Mouse (Mus musculus): ENCODE measurements around the gene Cox7a1.

DNA sequence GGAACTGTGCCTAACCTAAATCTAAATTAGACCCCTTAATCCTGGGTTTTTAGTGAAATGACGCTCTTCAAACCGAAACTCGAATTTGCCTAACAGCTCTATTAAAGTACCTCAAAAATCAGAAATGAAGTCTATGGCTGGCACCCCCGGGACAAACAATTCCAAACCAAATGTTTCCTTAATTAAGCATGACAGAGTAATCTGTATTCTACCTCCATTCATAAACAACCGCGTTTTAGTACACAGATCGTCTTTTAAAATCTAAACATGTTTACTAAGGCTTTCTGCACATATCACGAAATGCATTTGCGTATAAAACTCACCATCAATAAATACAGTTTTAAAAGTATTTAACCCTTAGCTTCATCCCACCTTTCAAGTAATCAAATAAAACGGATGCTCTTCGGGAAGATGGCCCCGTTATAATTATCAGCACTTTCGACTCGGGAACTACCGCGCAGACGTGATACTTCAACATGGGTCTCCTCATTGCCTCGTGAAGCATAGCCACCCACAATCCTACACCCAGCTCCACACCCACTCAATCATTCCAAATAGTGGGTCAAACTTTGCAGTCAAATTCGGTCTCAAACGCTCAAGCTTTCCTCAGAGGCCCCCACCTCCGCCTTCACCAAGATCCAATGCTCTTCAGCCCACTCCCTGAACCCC, 14.9 kb upstream of the Cox7a1 start:
- TF ChIP-seq EP300 (IDR thresholded peaks at IDR 0.05; ENCODE audit: low read depth), result no peak; the same call in 1 of the 2 replicates
- TF ChIP-seq CTCF (IDR thresholded peaks at IDR 0.05; ENCODE audit: low read depth), result no peak
